Mouse (Mus musculus) ES-E14 (cell line): Measurements from ENCODE around the gene Drc3.

Experiments
- HCFC1 ChIP-seq: IDR thresholded peaks from 2 replicates; pipeline ENCODE4 v1.6.1; 2012; ENCODE audit warnings: low read length, inconsistent platforms, borderline replicate concordance; ENCODE audit not compliant: insufficient read depth
- MAFK ChIP-seq: IDR thresholded peaks from 2 replicates; pipeline ENCODE4 v1.6.1; 2014; ENCODE audit warnings: mild to moderate bottlenecking, low read depth, low read length, inconsistent platforms; ENCODE audit not compliant: insufficient read depth
- ZC3H11A ChIP-seq: IDR thresholded peaks from 2 replicates; pipeline ENCODE4 v1.6.1; 2012; ENCODE audit warnings: low read depth, mild to moderate bottlenecking, inconsistent platforms, low read length, borderline replicate concordance

GRCm38 (mm10) chr11:60359936-60360335 lies 6.8 kb downstream of the Drc3 start:
- TF ChIP-seq MAFK (no peak), ZC3H11A (no peak), HCFC1 (no peak)
